In genomic region chr10:59119811-59120210, GRCm38 (mm10) we compare ENCODE assay signal across 21 mouse cellular contexts.
DNase-seq lines count a peak whose midpoint lies in the region; ATAC-seq lines count a peak whose summit lies in the region.
"Had no signal": no experiment of that assay in that cellular context is flagged by ENCODE, and none has a peak within 500 bp of the region (broad histone marks: within the 10 kb centered on the region; RNA-seq: fewer than 3 reads in every experiment).

No protein-coding gene starts in this region.

- H3K4me2 ChIP-seq in forebrain, embryonic 11.5 days (ENCODE audit: low read depth, low read length, severe bottlenecking): no peak overlapping the region
- no peak overlapping the region for H3K4me2 ChIP-seq in heart, embryonic 11.5 days

- H3K9me3 ChIP-seq in forebrain, embryonic 11.5 days (ENCODE audit: control insufficient read depth, low read length): no peaks in the 10 kb centered on the region
- no peaks in the 10 kb centered on the region for H3K9me3 ChIP-seq in forebrain, embryonic 10.5 days
- no peaks in the 10 kb centered on the region for H3K9me3 ChIP-seq in heart, embryonic 11.5 days (replicated peaks; ENCODE audit: control insufficient read depth, low read length)
- H3K9me3 ChIP-seq in heart, embryonic 10.5 days: no peaks in the 10 kb centered on the region
- H3K9me3 ChIP-seq: G1E had no signal

- WGBS in forebrain, embryonic 11.5 days: 95% methylated on average over 2 of the region's 2 CpGs
- 94% methylated on average over 2 of the region's 2 CpGs for WGBS in forebrain, embryonic 10.5 days
- WGBS in heart, embryonic 11.5 days (ENCODE audit: insufficient replicate concordance): 89% methylated on average over 2 of the region's 2 CpGs
- WGBS in heart, embryonic 10.5 days: 89% methylated on average over 2 of the region's 2 CpGs

- intact Hi-C loops in heart, postnatal 14 days (cut with DNase I): no loop called here

- H3K27ac ChIP-seq in forebrain, embryonic 11.5 days (ENCODE audit: low read depth, low read length): no peak overlapping the region
- no peak overlapping the region for H3K27ac ChIP-seq in forebrain, embryonic 10.5 days
- no peak overlapping the region for H3K27ac ChIP-seq in heart, embryonic 11.5 days (ENCODE audit: low read depth, low read length)
- H3K27ac ChIP-seq in heart, embryonic 10.5 days: no peak overlapping the region

- DNase-seq in forebrain, embryonic 11.5 days (ENCODE audit: low spot score): peak; percentile 27
- no peak for DNase-seq in forebrain, embryonic 10.5 days (ENCODE audit: extremely low spot score, low spot score)
- peak; percentile 64 for DNase-seq in heart, adult 11 months
- DNase-seq in heart, embryonic 10.5 days (ENCODE audit: low spot score): peak; percentile 58
- no peak for DNase-seq in heart, postnatal 14 days
- DNase-seq: adrenal gland, adult 2 months; adrenal gland, adult 8-10 months; adrenal gland, postnatal 10 days; adrenal gland, postnatal 14 days; adrenal gland, postnatal 25 days; adrenal gland, postnatal 36 days; B cell, adult 2 months; cerebellum, adult 11 months; cerebellum, adult 11-12 months; cerebellum, adult 18-20 months had no signal

- H3K4me1 ChIP-seq in forebrain, embryonic 11.5 days (replicated peaks; ENCODE audit: control insufficient read depth, insufficient read depth, low read length): no peaks in the 10 kb centered on the region
- no peaks in the 10 kb centered on the region for H3K4me1 ChIP-seq in forebrain, embryonic 10.5 days
- H3K4me1 ChIP-seq in heart, embryonic 11.5 days (ENCODE audit: control insufficient read depth, insufficient read depth, low read length): peaks cover 4% of the 10 kb centered on the region
- peaks cover 4% of the 10 kb centered on the region for H3K4me1 ChIP-seq in heart, embryonic 10.5 days

- ATAC-seq in forebrain, embryonic 11.5 days (replicated peaks; ENCODE audit: low FRiP score): no peak
- ATAC-seq in heart, embryonic 11.5 days (replicated peaks; ENCODE audit: insufficient number of reproducible peaks, low FRiP score, low TSS enrichment): no peak
- ATAC-seq: activated CD4-positive, CD25-positive, alpha-beta regulatory T cell, adult 4 months; CD4-positive, CD25-positive, alpha-beta regulatory T cell, adult 4 months; Patski had no signal

- H3K9ac ChIP-seq in forebrain, embryonic 11.5 days (ENCODE audit: low read length): no peak overlapping the region
- H3K9ac ChIP-seq in heart, embryonic 11.5 days (ENCODE audit: low read depth, low read length): no peak overlapping the region

- no peak overlapping the region for H3K4me3 ChIP-seq in forebrain, embryonic 11.5 days (ENCODE audit: low read depth, low read length)
- H3K4me3 ChIP-seq in forebrain, embryonic 10.5 days: no peak overlapping the region
- no peak overlapping the region for H3K4me3 ChIP-seq in heart, embryonic 11.5 days (ENCODE audit: low read depth, low read length)
- no peak overlapping the region for H3K4me3 ChIP-seq in heart, embryonic 10.5 days

- H3K27me3 ChIP-seq in forebrain, embryonic 11.5 days (ENCODE audit: control insufficient read depth, insufficient read depth, low read length): no peaks in the 10 kb centered on the region
- H3K27me3 ChIP-seq in forebrain, embryonic 10.5 days (ENCODE audit: poor library complexity, severe bottlenecking): peaks cover 8% of the 10 kb centered on the region
- H3K27me3 ChIP-seq in heart, embryonic 11.5 days (ENCODE audit: control insufficient read depth, insufficient read depth, low read length): no peaks in the 10 kb centered on the region; the same call in 1 of the 2 replicates
- no peaks in the 10 kb centered on the region for H3K27me3 ChIP-seq in heart, embryonic 10.5 days (ENCODE audit: insufficient read depth, poor library complexity, severe bottlenecking)
- H3K27me3 ChIP-seq: CH12.LX had no signal

- H3K36me3 ChIP-seq in forebrain, embryonic 11.5 days (ENCODE audit: control insufficient read depth, insufficient read depth, low read length): no peaks in the 10 kb centered on the region
- H3K36me3 ChIP-seq in forebrain, embryonic 10.5 days (replicated peaks): no peaks in the 10 kb centered on the region
- H3K36me3 ChIP-seq in heart, embryonic 11.5 days (ENCODE audit: control insufficient read depth, insufficient read depth, low read length): no peaks in the 10 kb centered on the region
- no peaks in the 10 kb centered on the region for H3K36me3 ChIP-seq in heart, embryonic 10.5 days
- H3K36me3 ChIP-seq: G1E had no signal

Comparison
In these comparisons a context has a peak if more than half of its experiments do, and no peak if none do; other contexts are left out.
1. DNase-seq: peak in forebrain, embryonic 11.5 days (single experiment), heart, adult 11 months (single experiment) and heart, embryonic 10.5 days (single experiment); none in forebrain, embryonic 10.5 days (single experiment) and heart, postnatal 14 days (0 of 2).